Mouse (Mus musculus): ENCODE results near the gene Rasa3.

GRCm38 (mm10) chr8:13530941-13531340, 146.5 kb downstream of the Rasa3 start:
- no peak for TF ChIP-seq CTCF (IDR thresholded peaks at IDR 0.05; ENCODE audit: low read depth, low read length)
- TF ChIP-seq POLR2A (IDR thresholded peaks at IDR 0.05; ENCODE audit: borderline replicate concordance, low read depth, low read length): no peak
